ENCODE assay signal across 8 mouse cellular contexts in genomic region chr6:54368071-54368470, GRCm38 (mm10). TPM values are rescaled to one million over a fixed set of nuclear protein-coding genes. Genes with fewer than 3 reads are reported as not detected.
A peak's percentile ranks its signal among the peaks of the same experiment; 100 is the strongest.
DNase-seq lines count a peak whose midpoint lies in the region; ATAC-seq and TF ChIP-seq lines count a peak whose summit lies in the region.

No protein-coding gene starts in this region.

- H3K9ac ChIP-seq in limb, embryonic 14.5 days (ENCODE audit: low read depth, low read length, severe bottlenecking) = no peak overlapping the region
- no peak overlapping the region for H3K9ac ChIP-seq in neural tube, embryonic 13.5 days

- peaks cover 4% of the 10 kb centered on the region for H3K4me1 ChIP-seq in limb, embryonic 14.5 days (ENCODE audit: control insufficient read depth, insufficient read depth, low read length)
- peaks cover 8% of the 10 kb centered on the region for H3K4me1 ChIP-seq in neural tube, embryonic 13.5 days (replicated peaks)

- H3K27me3 ChIP-seq in limb, embryonic 14.5 days (ENCODE audit: control insufficient read depth, insufficient read depth, low read length) = no peaks in the 10 kb centered on the region
- no peaks in the 10 kb centered on the region; the same call in 1 of the 2 replicates for H3K27me3 ChIP-seq in neural tube, embryonic 13.5 days

- no peak overlapping the region for H3K4me2 ChIP-seq in limb, embryonic 14.5 days (replicated peaks; ENCODE audit: low read depth, low read length, severe bottlenecking)
- no peak overlapping the region for H3K4me2 ChIP-seq in neural tube, embryonic 13.5 days

- peak; percentile 82 to 87 for ATAC-seq in hematopoietic stem cell, adult 5-6 weeks (replicated peaks in 1 of 2; ENCODE audit: insufficient read depth in 1 of 2, low FRiP score in 2 of 2, low TSS enrichment in 1 of 2, low read depth in 1 of 2, poor library complexity in 2 of 2, severe bottlenecking in 2 of 2)
- peak; percentile 13; the same call in 1 of the 2 replicates for ATAC-seq in limb, embryonic 14.5 days (ENCODE audit: low FRiP score, low read depth)
- 0 out of 2 replicates have a peak, but pooled peaks have one; percentile 41 for ATAC-seq in neural tube, embryonic 13.5 days (ENCODE audit: low read depth)

- 5% methylated on average over 6 of the region's 6 CpGs for WGBS in limb, embryonic 14.5 days
- 8% methylated on average over 6 of the region's 6 CpGs for WGBS in neural tube, embryonic 13.5 days

- no peak overlapping the region for H3K27ac ChIP-seq in limb, embryonic 14.5 days (replicated peaks; ENCODE audit: low read depth, low read length)
- H3K27ac ChIP-seq in neural tube, embryonic 13.5 days (replicated peaks) = no peak overlapping the region

- DNase-seq in right cerebral cortex, adult 18-20 months = peak; percentile 57
- no peak for DNase-seq in right cerebral cortex, postnatal 25 days
- DNase-seq in adrenal gland, postnatal 14 days = peak; percentile 51
- DNase-seq in embryo, embryonic 11 days = peak; percentile 83
- peak; percentile 80 for DNase-seq in limb, embryonic 14.5 days (ENCODE audit: low spot score)
- no peak for DNase-seq in spleen, adult 12 weeks (ENCODE audit: low spot score)

- H3K4me3 ChIP-seq in limb, embryonic 14.5 days (replicated peaks; ENCODE audit: low read length) = no peak overlapping the region
- H3K4me3 ChIP-seq in neural tube, embryonic 13.5 days = no peak overlapping the region

- TF ChIP-seq POLR2A in limb, embryonic 14.5 days (IDR thresholded peaks at IDR 0.05; ENCODE audit: borderline replicate concordance, extremely low read depth, insufficient read depth, insufficient read length) = no peak

- H3K36me3 ChIP-seq in limb, embryonic 14.5 days (ENCODE audit: control insufficient read depth, insufficient read depth, low read length) = no peaks in the 10 kb centered on the region
- no peaks in the 10 kb centered on the region for H3K36me3 ChIP-seq in neural tube, embryonic 13.5 days

- H3K9me3 ChIP-seq in limb, embryonic 14.5 days (ENCODE audit: control insufficient read depth, low read length) = no peaks in the 10 kb centered on the region
- H3K9me3 ChIP-seq in neural tube, embryonic 13.5 days = no peaks in the 10 kb centered on the region

RNA-seq across cellular contexts. Expression of gene Prr15, which starts 42.4 kb away (rescaled TPM):
- total RNA-seq in adrenal gland, postnatal 14 days (2021) = 3.9 and 4.6 TPM in 2 replicates
- 2.2 and 3.6 TPM in 2 replicates for total RNA-seq in hematopoietic stem cell, adult 5-6 weeks (2017)
- polyA plus RNA-seq in limb, embryonic 14.5 days (2012; rRNA removed) = 0.28 and 0.35 TPM in 2 replicates
- 0.40 and 0.76 TPM in 2 replicates for polyA plus RNA-seq in limb, embryonic 14.5 days (2014; fragmentation: Nextera tagmentation; extraction: Ambion mirVana)
- polyA plus RNA-seq in neural tube, embryonic 13.5 days (2015; fragmentation: Nextera tagmentation; extraction: Ambion mirVana) = 1.1 TPM in 2 replicates

Comparison
In these comparisons a context has a peak if more than half of its experiments do, and no peak if none do; other contexts are left out.
1. DNase-seq: peak in right cerebral cortex, adult 18-20 months (single experiment), adrenal gland, postnatal 14 days (single experiment), embryo, embryonic 11 days (single experiment) and limb, embryonic 14.5 days (single experiment); none in right cerebral cortex, postnatal 25 days (single experiment) and spleen, adult 12 weeks (single experiment).
2. ATAC-seq: peak in every context shown above with its lines; median percentile 84 in hematopoietic stem cell, adult 5-6 weeks; 41 in neural tube, embryonic 13.5 days; 13 in limb, embryonic 14.5 days.